Mouse (Mus musculus) spleen, embryonic (tissue): ENCODE measurements around the gene S100a8.

Experiments
- CTCF ChIA-PET: fragments of 350-600 bp; sonication (Branson Sonifier 250); formaldehyde crosslinking; loops from one replicate; lab custom pipeline; 2022; lab: Charles Lee

Gene S100a8

GRCm38 (mm10) chr3:90678656-90679055 is 9.9 kb downstream of the S100a8 start:
- CTCF ChIA-PET = no interaction called here

GRCm38 (mm10) chr3:90683929-90684328 is 15.2 kb downstream of the S100a8 start:
- CTCF ChIA-PET = no interaction called here

GRCm38 (mm10) chr3:90686835-90687234 is 18.1 kb downstream of the S100a8 start:
- CTCF ChIA-PET = no interaction called here

GRCm38 (mm10) chr3:90693496-90693895 is 24.7 kb downstream of the S100a8 start:
- CTCF ChIA-PET = no interaction called here

GRCm38 (mm10) chr3:90695613-90696012 is 26.8 kb downstream of the S100a8 start, which contains the start of gene S100a9:
TSS of gene S100a9 (minus strand) at chr3:90695721.
- CTCF ChIA-PET = no interaction called here

GRCm38 (mm10) chr3:90702244-90702643 is 33.5 kb downstream of the S100a8 start:
- CTCF ChIA-PET = no interaction called here

- CTCF ChIA-PET = interaction anchor here (0.6 kb wide), 1 partner anchor 332 kb away, joined by 4 read pairs; no protein-coding TSS in a partner anchor
These were observed 39.9 kb downstream of the S100a8 start for GRCm38 (mm10) chr3:90708523-90709202.

- CTCF ChIA-PET = interaction anchor here (0.7 kb wide), 1 partner anchor 125 kb away, joined by 3 read pairs; no protein-coding TSS in a partner anchor
These were observed 41.0 kb downstream of the S100a8 start for GRCm38 (mm10) chr3:90709591-90710460.
